Mouse (Mus musculus) ovary, postnatal 36 days (tissue): ENCODE measurements at regions not wholly inside any gene's neighbourhood (a gene's known extent, or its start where the extent isn't known, plus 50 kb on each side); places are given as distances from the start of the nearest gene placed in this dataset.
"Not testable (repeated sequence)": the region's sequence is repeated elsewhere in the genome, so short reads cannot be mapped to it uniquely, and the experiment has no call there.

Experiments
- DNase-seq: peaks from one replicate; pipeline ENCODE4 v3.0.0; 2022; ENCODE audit warnings: low spot score, mixed read lengths

DNA sequence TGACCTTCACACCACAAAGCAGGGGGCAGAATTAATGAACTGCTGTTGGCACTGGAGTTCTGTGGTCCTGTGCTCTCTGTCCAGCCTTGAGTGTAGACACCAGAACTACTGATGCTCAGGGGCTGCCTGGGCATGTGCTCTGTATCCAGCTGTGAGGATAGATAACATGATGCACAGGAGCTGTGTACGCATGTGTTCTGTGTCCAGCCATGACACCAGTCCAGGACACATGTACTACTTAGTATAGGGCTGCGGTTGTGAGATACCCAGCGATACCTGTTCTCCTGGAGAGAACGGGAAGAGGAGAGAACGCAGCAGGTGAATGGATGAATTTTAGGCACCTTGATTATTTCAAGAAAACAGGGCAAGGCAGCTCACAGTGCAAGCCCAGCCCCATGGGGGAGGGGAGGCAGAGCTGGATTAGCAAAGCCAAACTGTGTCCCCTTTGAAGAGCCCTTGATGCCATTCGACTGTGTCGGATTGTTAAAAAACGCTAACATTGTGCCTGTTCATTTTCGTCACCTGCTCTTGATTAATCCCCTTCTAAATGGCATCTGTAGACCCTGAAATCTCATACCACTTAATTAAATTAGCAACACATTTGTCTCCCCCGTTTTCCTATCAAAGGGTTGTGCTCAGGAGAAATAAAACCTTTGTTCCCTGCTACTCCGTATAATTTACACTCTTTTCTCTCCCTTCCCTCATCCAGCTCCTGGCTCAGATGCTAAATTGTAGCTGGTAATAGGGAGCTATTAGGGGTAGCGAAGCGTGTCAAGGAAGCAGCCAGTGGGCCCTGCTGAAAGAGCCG lies 218.8 kb upstream of the Irx4 start:
- DNase-seq, result no peak

DNA sequence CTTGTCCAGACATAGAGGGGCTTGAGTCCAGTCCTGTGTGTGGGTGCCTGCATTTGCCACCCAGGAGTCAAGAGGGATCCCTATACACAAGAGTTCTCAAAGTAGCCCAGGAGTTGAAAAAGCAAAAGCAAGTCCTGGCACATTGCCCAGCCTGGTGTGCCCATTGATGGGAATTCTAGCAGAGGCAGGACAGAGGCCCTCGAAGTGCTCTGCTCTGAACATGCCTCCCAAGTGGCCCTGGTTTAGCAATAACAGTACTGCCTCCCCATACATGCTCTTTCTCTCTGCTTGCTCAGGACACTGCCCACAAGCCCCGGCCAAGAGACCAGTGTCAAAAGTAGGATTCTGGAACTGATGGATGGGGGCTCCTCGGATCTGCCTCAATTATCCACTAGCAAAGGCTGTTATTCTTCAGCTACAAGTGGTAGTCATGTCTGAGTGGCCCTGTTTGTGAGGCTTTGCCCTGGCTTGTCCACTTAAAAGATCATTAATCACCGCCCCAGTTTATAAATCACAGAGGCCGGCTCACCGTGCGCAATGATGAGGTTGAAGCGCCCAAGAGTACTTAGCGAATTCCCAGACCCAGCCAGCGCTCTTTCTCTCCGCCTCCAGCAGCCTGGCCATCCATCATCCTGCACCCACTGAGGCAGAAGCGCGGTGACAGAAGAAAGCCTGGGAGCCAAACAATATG lies 190.3 kb upstream of the Irx4 start:
- DNase-seq, result no peak

DNA sequence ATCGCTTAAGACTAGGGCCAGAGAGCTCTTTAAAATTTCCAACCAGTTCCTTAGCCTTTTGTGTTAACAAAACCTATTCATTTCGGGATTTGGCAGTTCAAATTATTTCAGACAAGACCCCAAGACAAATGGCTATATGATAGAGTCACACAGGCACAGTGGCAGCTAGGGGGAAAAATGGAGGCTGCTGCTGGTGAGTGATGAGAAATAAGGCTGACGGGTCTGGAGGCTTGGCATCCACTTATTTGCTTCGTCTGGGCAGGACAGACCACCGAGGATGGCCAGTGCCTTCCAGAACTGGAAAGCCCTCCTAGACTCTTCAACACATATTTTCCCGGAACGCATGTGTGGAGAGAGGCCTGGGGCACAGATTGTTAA lies 189.8 kb upstream of the Irx4 start:
- DNase-seq, result no peak

- no peak for DNase-seq
Measured at GRCm38 (mm10) chr13:73071032-73071431, 189.2 kb upstream of the Irx4 start.

GRCm38 (mm10) chr13:73071854-73072852 lies 188.1 kb upstream of the Irx4 start:
- no peak for DNase-seq

DNA sequence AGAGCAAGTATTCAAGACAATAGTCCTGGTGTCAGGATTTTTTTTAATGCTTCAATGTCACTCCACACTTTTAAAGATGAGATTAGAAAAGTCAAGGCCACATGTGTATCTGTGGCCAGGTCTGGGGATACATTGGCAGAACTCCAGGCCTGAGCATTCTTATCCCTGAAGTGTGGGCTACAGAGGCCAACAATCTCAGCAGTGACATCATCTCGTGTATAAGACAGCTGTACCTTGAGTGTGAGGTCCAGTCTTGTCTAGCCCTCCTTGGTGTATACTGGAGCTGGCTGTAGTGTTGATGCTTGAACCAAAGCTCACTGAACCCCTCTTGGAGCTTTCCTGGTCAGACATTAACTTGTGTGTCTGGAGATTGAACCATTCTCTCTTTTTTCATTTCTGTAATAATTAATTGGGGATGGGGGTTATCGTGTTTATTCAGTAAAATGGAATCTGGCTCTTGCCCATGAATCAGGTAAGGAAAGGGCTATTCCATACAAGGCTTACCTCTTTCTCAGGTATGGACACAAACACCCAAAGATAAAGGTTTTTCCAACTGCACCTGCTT lies 182.3 kb upstream of the Irx4 start:
- DNase-seq, result no peak

GRCm38 (mm10) chr13:73087815-73088214 lies 172.5 kb upstream of the Irx4 start:
- not testable (repeated sequence) for DNase-seq

DNA sequence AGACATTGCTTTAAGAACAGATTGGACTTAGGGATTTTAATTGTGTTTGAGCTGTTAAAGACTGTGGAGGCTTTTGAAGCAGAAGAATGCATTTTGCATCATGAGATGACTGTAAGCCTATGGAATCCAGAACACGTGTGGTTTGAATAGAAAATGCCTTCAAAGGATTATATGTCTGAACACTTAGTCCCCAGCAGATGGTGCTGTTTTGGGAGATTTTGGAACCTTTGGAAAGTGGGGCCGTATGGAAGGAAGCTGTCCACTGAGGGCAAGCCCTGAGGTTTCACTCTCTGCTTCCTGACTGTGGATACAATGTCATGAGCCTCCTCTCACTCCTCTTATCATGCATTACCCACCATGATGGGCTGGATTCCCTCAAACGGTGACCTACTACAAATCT lies 168.4 kb upstream of the Irx4 start:
- no peak for DNase-seq

DNA sequence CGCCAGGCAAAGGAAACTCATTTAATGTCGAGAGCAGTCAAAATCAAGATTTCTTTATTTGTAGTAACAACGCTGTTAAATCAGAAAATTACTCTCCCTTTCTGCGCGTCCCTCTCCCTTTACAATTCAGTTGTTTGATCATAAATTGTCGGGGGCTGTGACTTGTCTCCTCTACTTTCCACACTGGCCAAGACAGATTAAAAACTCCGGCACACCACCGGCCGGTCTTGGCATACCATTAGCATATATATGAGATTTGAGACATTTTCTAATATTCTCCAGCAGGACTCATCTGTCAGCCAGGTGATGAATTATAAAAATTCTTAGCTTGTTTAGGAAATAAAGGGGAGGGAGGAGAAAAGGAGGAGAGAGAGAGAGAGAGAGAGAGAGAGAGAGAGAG lies 162.8 kb upstream of the Irx4 start:
- no peak for DNase-seq

GRCm38 (mm10) chr13:73099407-73099806 lies 160.9 kb upstream of the Irx4 start:
- DNase-seq, result no peak

GRCm38 (mm10) chr13:73107250-73107993 lies 152.9 kb upstream of the Irx4 start:
- no peak for DNase-seq

DNA sequence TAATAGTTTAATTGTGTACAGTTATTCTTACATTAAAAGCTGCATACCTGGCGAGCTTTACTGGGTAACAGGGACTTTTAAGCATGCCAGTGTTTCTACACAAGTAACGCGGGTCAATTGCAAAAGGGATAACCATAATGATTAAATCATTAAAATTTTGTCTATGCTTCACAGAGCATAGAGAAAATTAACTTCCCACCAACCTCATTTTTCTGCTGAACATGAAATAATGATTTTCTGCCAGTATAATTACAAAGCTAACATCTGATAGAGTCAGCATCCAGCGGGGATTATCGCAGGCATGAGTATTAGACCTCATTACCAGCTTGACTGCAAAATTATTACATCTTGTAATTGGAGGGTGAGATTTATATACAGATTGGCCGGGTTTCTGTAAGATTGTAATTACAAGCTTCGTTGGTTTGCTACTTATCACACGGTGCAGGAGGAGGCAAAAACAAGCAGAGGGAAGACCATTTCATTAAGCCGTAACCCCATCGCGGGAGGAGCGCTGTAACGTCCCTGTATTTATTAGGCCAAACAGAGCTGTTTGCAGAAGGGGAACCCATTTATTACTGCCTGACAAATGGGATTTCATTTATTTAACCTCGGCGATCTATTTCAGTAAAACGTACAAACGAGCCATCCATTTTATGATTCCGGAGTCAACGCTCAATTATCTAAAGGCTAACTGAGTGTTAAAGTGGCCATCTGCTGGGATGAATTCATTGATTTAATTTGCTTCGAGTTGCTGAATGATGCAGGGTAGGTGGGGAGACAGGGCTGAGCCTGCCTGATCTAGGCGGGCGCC lies 143.3 kb upstream of the Irx4 start:
- no peak for DNase-seq

- no peak for DNase-seq
Measured at GRCm38 (mm10) chr13:73117633-73118076, 142.6 kb upstream of the Irx4 start.

GRCm38 (mm10) chr13:73122945-73123344 lies 137.3 kb upstream of the Irx4 start:
- DNase-seq, result no peak

DNA sequence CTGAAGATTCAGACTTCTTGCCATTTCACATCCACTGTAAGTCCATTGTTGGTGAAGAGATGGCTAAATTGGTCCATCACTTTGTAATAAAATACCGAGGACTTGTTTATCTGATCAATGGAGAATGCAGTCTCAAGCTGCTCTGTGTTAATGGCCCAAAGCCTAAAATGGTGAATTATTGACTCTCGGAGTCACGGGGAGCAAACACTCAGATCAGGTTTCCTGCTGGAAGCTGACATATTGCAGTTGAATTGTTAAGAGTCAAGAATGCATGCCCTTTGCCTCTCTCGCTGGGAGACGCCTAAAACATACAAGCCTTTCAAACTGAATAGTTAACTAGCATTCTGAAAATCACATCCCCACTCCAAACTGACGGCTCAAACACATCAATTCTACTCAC lies 129.0 kb upstream of the Irx4 start:
- no peak for DNase-seq

DNA sequence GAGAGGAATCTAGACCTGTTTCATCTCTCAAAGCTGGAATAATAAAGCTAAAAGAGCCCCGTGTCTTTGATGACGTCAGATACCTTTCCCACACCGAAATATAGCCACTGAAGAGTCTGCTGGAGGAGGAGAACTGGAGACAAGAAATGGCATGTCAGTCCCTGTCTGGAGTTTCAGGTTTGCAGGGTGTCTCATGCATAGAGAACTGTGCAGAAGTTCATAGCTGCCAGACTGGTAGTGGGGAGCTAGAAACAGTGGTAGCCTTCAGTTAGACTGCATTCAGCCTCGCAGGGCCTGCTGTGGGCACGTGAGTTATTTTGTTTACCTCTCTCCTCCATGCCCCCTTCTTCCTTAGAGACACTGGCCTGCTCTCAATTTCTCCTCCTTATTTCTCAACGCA lies 127.5 kb upstream of the Irx4 start:
- no peak for DNase-seq

GRCm38 (mm10) chr13:73134929-73135328 lies 125.3 kb upstream of the Irx4 start:
- no peak for DNase-seq

DNA sequence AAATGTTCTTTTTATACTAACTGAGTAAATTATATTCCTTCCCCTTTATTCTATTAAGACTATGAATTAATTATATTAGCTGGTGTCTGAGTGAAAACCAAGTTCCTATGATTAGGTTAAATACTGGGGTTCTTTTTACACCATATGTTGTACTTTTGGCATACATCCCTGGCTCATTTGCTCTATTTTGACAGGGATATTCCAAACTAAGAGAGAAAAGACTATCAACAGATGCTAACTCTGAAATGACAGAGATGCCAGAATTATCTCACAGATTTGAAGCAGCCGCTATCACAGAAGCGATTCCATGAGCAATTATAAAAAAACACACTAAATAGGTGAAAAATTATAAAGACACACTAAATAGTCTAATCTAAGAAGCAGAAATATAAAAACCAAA lies 119.0 kb upstream of the Irx4 start:
- DNase-seq, result no peak

- DNase-seq, result no peak
Measured at GRCm38 (mm10) chr13:73158016-73158415, 102.3 kb upstream of the Irx4 start.

- DNase-seq, result no peak
Measured at GRCm38 (mm10) chr13:73159454-73159853, 100.8 kb upstream of the Irx4 start.
